Mouse (Mus musculus): ENCODE results near the gene Flt3.

Flt3 gene

DNA sequence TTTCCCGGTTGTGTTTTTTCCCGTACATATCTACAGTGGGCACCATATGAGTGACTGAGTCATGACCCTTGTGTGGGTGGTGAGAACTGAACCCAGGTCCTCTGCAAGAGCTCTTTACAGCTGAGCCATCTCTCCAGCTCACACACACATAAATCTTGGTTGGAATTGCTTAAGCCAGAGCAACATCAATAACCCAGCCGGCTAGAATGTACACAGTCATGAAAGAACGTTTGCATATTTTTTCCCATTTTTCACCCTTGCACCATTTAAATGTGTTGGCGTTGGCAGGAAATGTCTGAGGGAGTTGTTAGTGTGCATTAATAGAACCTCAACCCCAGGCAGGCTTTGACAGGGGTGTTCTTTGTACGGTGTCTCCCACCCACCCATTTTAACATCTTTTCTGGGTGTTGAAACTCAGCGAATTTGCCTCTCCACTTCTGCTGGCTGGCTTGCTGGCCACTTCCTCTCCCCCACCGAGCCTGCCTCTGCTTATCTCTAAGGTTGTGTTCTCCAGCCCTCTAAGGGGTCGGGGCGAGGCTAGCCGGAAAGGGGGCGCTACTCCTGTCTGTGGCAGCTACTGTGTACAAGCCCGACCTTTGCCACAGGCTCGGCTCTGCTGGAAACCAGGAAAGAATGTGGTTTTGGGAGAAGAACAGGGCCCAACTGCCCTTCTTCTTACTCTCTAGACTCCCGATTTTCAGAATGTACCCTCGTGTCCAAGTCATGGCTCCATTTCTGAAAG is 108.4 kb downstream of the Flt3 start:
- DNase-seq (ENCODE audit: low read depth, low spot score) = no peak

GRCm38 (mm10) chr5:147284365-147284764 is 115.9 kb downstream of the Flt3 start:
- no peak for DNase-seq (ENCODE audit: low read depth, low spot score)

Measured in CD4-positive helper T cell, adult 2 months (primary cell).